Mouse (Mus musculus): ENCODE data around the gene Poglut1. TPM values are rescaled to one million over a fixed set of nuclear protein-coding genes. Genes with fewer than 3 reads are reported as not detected.

Poglut1 gene
- polyA plus RNA-seq (2012; rRNA removed), result 55.9 and 59.9 TPM in 2 replicates

- peaks cover 6% of the 10 kb centered on the region; the same call in 1 of the 2 replicates for H3K4me1 ChIP-seq (ENCODE audit: control insufficient read depth, insufficient read depth, low read length)
- peak; percentile 85 to 86 for DNase-seq
- H3K27ac ChIP-seq (ENCODE audit: insufficient read depth, low read length), result peak within 1 kb of the TSS; percentile 50
- WGBS, result under 1% methylated on average over 54 of the region's 54 CpGs
- TF ChIP-seq CTCF (IDR thresholded peaks at IDR 0.05; ENCODE audit: borderline replicate concordance, insufficient read depth, low read depth, low read length) (no peak), POLR2A (IDR thresholded peaks at IDR 0.05; ENCODE audit: borderline replicate concordance, insufficient read depth, low read length) (peak; percentile 86)
- H3K27me3 ChIP-seq (ENCODE audit: control insufficient read depth, insufficient read depth, low read length), result no peaks in the 10 kb centered on the region; the same call in 1 of the 2 replicates
- H3K4me3 ChIP-seq (replicated peaks; ENCODE audit: insufficient read depth, low read depth, low read length), result peak within 1 kb of the TSS; percentile 84
Measured at GRCm38 (mm10) chr16:38549479-38550396, at the start of gene Poglut1. TSS of gene Poglut1 (minus strand) at chr16:38550258.

GRCm38 (mm10) chr16:38598986-38599680, 49.1 kb upstream of the Poglut1 start:
- WGBS, result 54% methylated on average over 11 of the region's 11 CpGs
- DNase-seq, result no peak
- Histone ChIP-seq H3K27ac (ENCODE audit: insufficient read depth, low read length) (no peak overlapping the region), H3K4me3 (replicated peaks; ENCODE audit: insufficient read depth, low read depth, low read length) (no peak overlapping the region), H3K4me1 (ENCODE audit: control insufficient read depth, insufficient read depth, low read length) (no peaks in the 10 kb centered on the region), H3K27me3 (ENCODE audit: control insufficient read depth, insufficient read depth, low read length) (no peaks in the 10 kb centered on the region)
- TF ChIP-seq CTCF (IDR thresholded peaks at IDR 0.05; ENCODE audit: borderline replicate concordance, insufficient read depth, low read depth, low read length), result no peak
- no peak for TF ChIP-seq POLR2A (IDR thresholded peaks at IDR 0.05; ENCODE audit: borderline replicate concordance, insufficient read depth, low read length)

GRCm38 (mm10) chr16:38596651-38597050, 46.6 kb upstream of the Poglut1 start:
- Histone ChIP-seq H3K27me3 (ENCODE audit: control insufficient read depth, insufficient read depth, low read length) (no peaks in the 10 kb centered on the region), H3K4me1 (ENCODE audit: control insufficient read depth, insufficient read depth, low read length) (no peaks in the 10 kb centered on the region), H3K4me3 (replicated peaks; ENCODE audit: insufficient read depth, low read depth, low read length) (no peak overlapping the region), H3K27ac (ENCODE audit: insufficient read depth, low read length) (no peak overlapping the region)
- DNase-seq, result no peak
- WGBS, result 95% methylated on average over 2 of the region's 2 CpGs
- no peak for TF ChIP-seq CTCF (IDR thresholded peaks at IDR 0.05; ENCODE audit: borderline replicate concordance, insufficient read depth, low read depth, low read length)
- TF ChIP-seq POLR2A (IDR thresholded peaks at IDR 0.05; ENCODE audit: borderline replicate concordance, insufficient read depth, low read length), result no peak

- no peaks in the 10 kb centered on the region for H3K4me1 ChIP-seq (ENCODE audit: control insufficient read depth, insufficient read depth, low read length)
- no peaks in the 10 kb centered on the region for H3K27me3 ChIP-seq (ENCODE audit: control insufficient read depth, insufficient read depth, low read length)
- 92% methylated on average over 2 of the region's 2 CpGs for WGBS
- no peak overlapping the region for H3K4me3 ChIP-seq (replicated peaks; ENCODE audit: insufficient read depth, low read depth, low read length)
- no peak for TF ChIP-seq POLR2A (IDR thresholded peaks at IDR 0.05; ENCODE audit: borderline replicate concordance, insufficient read depth, low read length)
- no peak for TF ChIP-seq CTCF (IDR thresholded peaks at IDR 0.05; ENCODE audit: borderline replicate concordance, insufficient read depth, low read depth, low read length)
- no peak for DNase-seq
- no peak overlapping the region for H3K27ac ChIP-seq (ENCODE audit: insufficient read depth, low read length)
Measured at GRCm38 (mm10) chr16:38596099-38596498, 46.0 kb upstream of the Poglut1 start.

GRCm38 (mm10) chr16:38594435-38594834, 44.4 kb upstream of the Poglut1 start:
- 83% methylated on average over 1 of the region's 1 CpGs for WGBS
- Histone ChIP-seq H3K4me3 (replicated peaks; ENCODE audit: insufficient read depth, low read depth, low read length) (no peak overlapping the region), H3K27me3 (ENCODE audit: control insufficient read depth, insufficient read depth, low read length) (no peaks in the 10 kb centered on the region), H3K27ac (ENCODE audit: insufficient read depth, low read length) (no peak overlapping the region), H3K4me1 (ENCODE audit: control insufficient read depth, insufficient read depth, low read length) (no peaks in the 10 kb centered on the region)
- DNase-seq, result no peak
- no peak for TF ChIP-seq POLR2A (IDR thresholded peaks at IDR 0.05; ENCODE audit: borderline replicate concordance, insufficient read depth, low read length)
- TF ChIP-seq CTCF (IDR thresholded peaks at IDR 0.05; ENCODE audit: borderline replicate concordance, insufficient read depth, low read depth, low read length), result no peak

- H3K27ac ChIP-seq (ENCODE audit: insufficient read depth, low read length), result no peak overlapping the region
- H3K4me3 ChIP-seq (replicated peaks; ENCODE audit: insufficient read depth, low read depth, low read length), result no peak overlapping the region
- H3K27me3 ChIP-seq (ENCODE audit: control insufficient read depth, insufficient read depth, low read length), result no peaks in the 10 kb centered on the region
- 94% methylated on average over 4 of the region's 4 CpGs for WGBS
- H3K4me1 ChIP-seq (ENCODE audit: control insufficient read depth, insufficient read depth, low read length), result no peaks in the 10 kb centered on the region
- TF ChIP-seq POLR2A (IDR thresholded peaks at IDR 0.05; ENCODE audit: borderline replicate concordance, insufficient read depth, low read length), result no peak
- TF ChIP-seq CTCF (IDR thresholded peaks at IDR 0.05; ENCODE audit: borderline replicate concordance, insufficient read depth, low read depth, low read length), result no peak
- DNase-seq, result no peak
Measured at GRCm38 (mm10) chr16:38592946-38593345, 42.9 kb upstream of the Poglut1 start.

GRCm38 (mm10) chr16:38592026-38592678, 42.1 kb upstream of the Poglut1 start:
- Histone ChIP-seq H3K27ac (ENCODE audit: insufficient read depth, low read length) (no peak overlapping the region), H3K4me3 (replicated peaks; ENCODE audit: insufficient read depth, low read depth, low read length) (no peak overlapping the region), H3K4me1 (ENCODE audit: control insufficient read depth, insufficient read depth, low read length) (no peaks in the 10 kb centered on the region), H3K27me3 (ENCODE audit: control insufficient read depth, insufficient read depth, low read length) (no peaks in the 10 kb centered on the region)
- WGBS, result 87% methylated on average over 12 of the region's 12 CpGs
- TF ChIP-seq CTCF (IDR thresholded peaks at IDR 0.05; ENCODE audit: borderline replicate concordance, insufficient read depth, low read depth, low read length) (no peak), POLR2A (IDR thresholded peaks at IDR 0.05; ENCODE audit: borderline replicate concordance, insufficient read depth, low read length) (no peak)
- DNase-seq, result no peak
